Mouse (Mus musculus) lung, postnatal 0 days (tissue): ENCODE measurements at regions not wholly inside any gene's neighbourhood (a gene's known extent, or its start where the extent isn't known, plus 50 kb on each side); places are given as distances from the start of the nearest gene placed in this dataset.

ENCODE experiments used
- CTCF ChIP-seq: IDR thresholded peaks from 2 replicates; pipeline ENCODE4 v1.5.1; 2016; ENCODE audit warnings: antibody characterized with exemption, mild to moderate bottlenecking
- EP300 ChIP-seq: IDR thresholded peaks from 2 replicates; pipeline ENCODE4 v1.6.1; 2016; ENCODE audit warnings: antibody characterized with exemption, mild to moderate bottlenecking, control low read depth

DNA sequence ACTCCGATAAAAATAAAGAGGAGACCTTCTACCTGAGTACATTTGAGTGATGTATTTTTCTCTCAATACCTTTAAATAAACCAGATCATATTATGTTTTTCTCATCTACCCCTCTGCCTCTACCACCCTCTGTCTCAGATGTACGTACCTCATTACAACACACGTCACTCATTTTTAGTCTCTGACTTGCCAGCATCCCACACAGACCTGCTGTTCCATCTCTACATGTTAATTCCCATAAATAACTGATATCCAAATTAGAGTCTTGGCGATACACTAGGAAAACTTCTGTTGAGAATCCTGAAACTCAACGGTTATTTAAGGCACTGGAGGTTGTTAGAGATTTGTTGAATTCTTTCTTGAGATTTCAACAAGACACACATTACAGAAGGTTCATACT is 509.9 kb upstream of the Gcfc2 start:
- TF ChIP-seq CTCF, result no peak
- TF ChIP-seq EP300, result no peak
